Mouse (Mus musculus): Measurements from ENCODE around the gene Slc7a14. TPM values are rescaled to one million over a fixed set of nuclear protein-coding genes. Genes with fewer than 3 reads are reported as not detected.

Gene Slc7a14
- 0.01 and 0.03 TPM in 2 replicates for polyA plus RNA-seq (2015; fragmentation: Nextera tagmentation; extraction: Ambion mirVana)

DNA sequence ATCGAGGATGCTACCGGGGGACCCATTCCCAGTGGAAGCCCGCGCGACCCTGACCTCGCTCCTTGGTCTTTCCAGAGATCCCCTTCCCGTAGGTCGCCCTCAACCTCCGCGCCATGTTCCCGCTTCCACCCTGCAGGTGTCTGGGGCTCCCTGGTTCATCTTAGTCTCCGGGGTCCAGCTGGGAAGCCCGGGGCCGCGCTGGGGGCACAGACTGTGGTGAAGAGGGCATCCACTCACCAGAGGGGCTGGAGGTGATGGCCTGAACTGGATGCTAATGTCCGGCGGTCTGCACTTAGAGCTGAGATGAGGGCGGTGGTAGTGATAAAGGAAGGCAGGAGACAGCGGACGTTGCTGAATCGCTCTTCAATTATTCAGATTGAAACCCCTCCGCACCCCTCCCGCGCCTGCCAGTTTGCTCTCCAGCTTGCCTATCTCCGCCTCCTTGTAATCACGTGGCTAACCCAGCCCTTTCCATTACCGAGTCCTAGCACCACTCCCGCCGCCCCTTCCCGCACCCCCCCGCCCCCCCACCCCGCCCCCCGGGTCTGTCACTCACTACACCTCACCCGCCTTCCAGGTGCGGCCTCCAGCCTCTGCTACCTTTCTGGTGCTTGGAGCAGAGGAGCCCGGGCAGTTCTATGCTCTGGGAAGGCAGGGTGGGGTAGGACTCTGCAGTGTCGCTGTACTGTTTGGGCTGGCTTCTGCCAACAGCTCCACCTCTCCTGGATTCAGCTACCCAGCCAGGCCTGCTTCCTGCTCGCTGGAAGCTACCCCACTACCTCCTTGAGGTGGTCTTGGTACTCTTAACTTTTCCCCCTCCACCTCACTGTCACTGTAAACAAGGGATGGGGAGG is at the start of gene Slc7a14:
Gene Slc7a14 (minus strand): TSS at position 445 of the 854 bp plus-strand sequence.

Other genes starting within 250 kb of the Slc7a14 start
- 7.9 and 8.2 TPM in 2 replicates for gene Skil, start 215.3 kb downstream of the Slc7a14 start, polyA plus RNA-seq (2015; fragmentation: Nextera tagmentation; extraction: Ambion mirVana)
- 2.3 and 2.9 TPM in 2 replicates for gene Cldn11, start 160.5 kb downstream of the Slc7a14 start, polyA plus RNA-seq (2015; fragmentation: Nextera tagmentation; extraction: Ambion mirVana)